Mouse (Mus musculus) kidney, postnatal 0 days (tissue): ENCODE results near the gene Adh7. TPM values are rescaled to one million over a fixed set of nuclear protein-coding genes. Genes with fewer than 3 reads are reported as not detected.
A peak's percentile ranks its signal among the peaks of the same experiment; 100 is the strongest.

Experiments
- ATAC-seq: fragments of 200-750 bp; cut with Nextera tagmentation; replicated peaks from 2 replicates; pipeline ENCODE4 v1.8.0; 2017; ENCODE audit warnings: low read depth, moderate number of reproducible peaks, moderate TSS enrichment, moderate library complexity; ENCODE audit not compliant: low FRiP score
- DNase-seq: peaks from one replicate; pipeline ENCODE4 v3.0.0-alpha.2; 2016; ENCODE audit warnings: low spot score
- H3K27ac ChIP-seq: fragments of 300-500 bp; sonication (generic); 2 replicates; pipeline ENCODE4 v1.5.1; 2014; ENCODE audit warnings: mild to moderate bottlenecking
- H3K27me3 ChIP-seq: fragments of 300-500 bp; sonication (generic); 2 replicates; pipeline ENCODE4 v1.6.1; 2014; ENCODE audit warnings: low read length, mixed read lengths; ENCODE audit not compliant: insufficient read depth
- H3K36me3 ChIP-seq: fragments of 300-500 bp; sonication (generic); 2 replicates; pipeline ENCODE4 v1.6.1; 2014; ENCODE audit warnings: low read length, mixed read lengths; ENCODE audit not compliant: insufficient read depth
- H3K4me1 ChIP-seq: fragments of 300-500 bp; sonication (generic); replicated peaks from 2 replicates; pipeline ENCODE4 v1.6.1; 2014; ENCODE audit warnings: antibody characterized with exemption, low read length, mixed read lengths; ENCODE audit not compliant: insufficient read depth
- H3K4me2 ChIP-seq: fragments of 300-500 bp; sonication (generic); 2 replicates; pipeline ENCODE4 v1.6.1; 2014; ENCODE audit warnings: mild to moderate bottlenecking, low read length, moderate library complexity, mixed read lengths
- H3K4me3 ChIP-seq: fragments of 300-500 bp; sonication (generic); replicated peaks from 2 replicates; pipeline ENCODE4 v1.5.1; 2014; ENCODE audit warnings: low read depth, low read length
- H3K9ac ChIP-seq: fragments of 300-500 bp; sonication (generic); 2 replicates; pipeline ENCODE4 v1.6.1; 2014; ENCODE audit warnings: low read depth, low read length
- H3K9me3 ChIP-seq: fragments of 300-500 bp; sonication (generic); replicated peaks from 2 replicates; pipeline ENCODE4 v1.6.1; 2016; ENCODE audit warnings: low read length, inconsistent platforms, mixed read lengths
- CTCF ChIP-seq: IDR thresholded peaks from 2 replicates; pipeline ENCODE4 v1.5.1; 2016; ENCODE audit warnings: antibody characterized with exemption, low read depth, mild to moderate bottlenecking, moderate library complexity
- WGBS: fragments of 180-500 bp; shearing (Covaris S2); extraction: QIAGEN DNeasy Blood & Tissue Kit; methylation state at CpG from one replicate; pipeline ENCODE4 v1.1.7; 2014; 5-methylcytosine and 5-hydroxymethylcytosine counted together
- polyA plus RNA-seq: library from polyadenylated mRNA; unstranded; fragments of >200 nt; fragmentation: Nextera tagmentation; extraction: Ambion mirVana; gene quantifications from 2 replicates; pipeline ENCODE4 v1.2.1, GENCODE M21; 2015

Adh7 gene
- polyA plus RNA-seq, 1 experiment from 2014 or later = 0.55 TPM

- H3K36me3 ChIP-seq = no peaks in the 10 kb centered on the region
- WGBS = 79% methylated on average over 6 of the region's 6 CpGs
- no peak overlapping the region for H3K4me2 ChIP-seq
- peaks cover 18% of the 10 kb centered on the region for H3K4me1 ChIP-seq
- no peak overlapping the region for H3K4me3 ChIP-seq
- DNase-seq = no peak
- no peak for ATAC-seq
- H3K27ac ChIP-seq = no peak overlapping the region
- no peak for TF ChIP-seq CTCF
- no peak overlapping the region for H3K9ac ChIP-seq
- no peaks in the 10 kb centered on the region for H3K27me3 ChIP-seq
- H3K9me3 ChIP-seq = no peaks in the 10 kb centered on the region
These were observed 21.9 kb downstream of the Adh7 start for GRCm38 (mm10) chr3:138239461-138239860.

GRCm38 (mm10) chr3:138240411-138240810 lies 22.9 kb downstream of the Adh7 start:
- WGBS = 65% methylated on average over 3 of the region's 3 CpGs
- H3K9ac ChIP-seq = no peak overlapping the region
- DNase-seq = peak; percentile 76
- no peak overlapping the region for H3K4me3 ChIP-seq
- TF ChIP-seq CTCF = peak; percentile 76
- no peak overlapping the region for H3K27ac ChIP-seq
- H3K4me1 ChIP-seq = peaks cover 18% of the 10 kb centered on the region
- H3K9me3 ChIP-seq = no peaks in the 10 kb centered on the region
- no peaks in the 10 kb centered on the region for H3K27me3 ChIP-seq
- no peak overlapping the region for H3K4me2 ChIP-seq
- no peaks in the 10 kb centered on the region for H3K36me3 ChIP-seq
- no peak for ATAC-seq

GRCm38 (mm10) chr3:138240942-138241341 lies 23.4 kb downstream of the Adh7 start:
- ATAC-seq (0 out of 2 replicates have a peak, but pooled peaks have one; percentile 27), DNase-seq (peak; percentile 58)
- Histone ChIP-seq H3K9ac (no peak overlapping the region), H3K4me1 (peaks cover 18% of the 10 kb centered on the region), H3K27me3 (no peaks in the 10 kb centered on the region), H3K4me2 (no peak overlapping the region), H3K27ac (no peak overlapping the region; the same call in 1 of the 2 replicates), H3K4me3 (no peak overlapping the region), H3K36me3 (no peaks in the 10 kb centered on the region), H3K9me3 (no peaks in the 10 kb centered on the region)
- TF ChIP-seq CTCF = no peak
- 29% methylated on average over 5 of the region's 5 CpGs for WGBS

- no peaks in the 10 kb centered on the region for H3K9me3 ChIP-seq
- H3K9ac ChIP-seq = no peak overlapping the region
- no peak overlapping the region for H3K4me2 ChIP-seq
- H3K4me3 ChIP-seq = no peak overlapping the region
- no peak overlapping the region for H3K27ac ChIP-seq
- WGBS = 34% methylated on average over 6 of the region's 6 CpGs
- ATAC-seq (no peak), DNase-seq (no peak)
- H3K36me3 ChIP-seq = no peaks in the 10 kb centered on the region
- peaks cover 18% of the 10 kb centered on the region for H3K4me1 ChIP-seq
- no peak for TF ChIP-seq CTCF
- no peaks in the 10 kb centered on the region for H3K27me3 ChIP-seq
These were observed 23.8 kb downstream of the Adh7 start for GRCm38 (mm10) chr3:138241371-138241770.

GRCm38 (mm10) chr3:138242021-138242726 lies 24.6 kb downstream of the Adh7 start:
- peaks cover 21% of the 10 kb centered on the region for H3K4me1 ChIP-seq
- ATAC-seq = no peak
- H3K36me3 ChIP-seq = no peaks in the 10 kb centered on the region
- no peak for DNase-seq
- no peak overlapping the region for H3K4me2 ChIP-seq
- WGBS = 70% methylated on average over 14 of the region's 14 CpGs
- no peak overlapping the region for H3K9ac ChIP-seq
- H3K27ac ChIP-seq = peak overlapping the region; percentile 77
- no peak overlapping the region for H3K4me3 ChIP-seq
- no peak for TF ChIP-seq CTCF
- H3K9me3 ChIP-seq = no peaks in the 10 kb centered on the region
- no peaks in the 10 kb centered on the region for H3K27me3 ChIP-seq

- no peaks in the 10 kb centered on the region for H3K9me3 ChIP-seq
- WGBS = 48% methylated on average over 6 of the region's 6 CpGs
- peaks cover 29% of the 10 kb centered on the region for H3K4me1 ChIP-seq
- TF ChIP-seq CTCF = no peak
- H3K4me3 ChIP-seq = no peak overlapping the region
- H3K4me2 ChIP-seq = no peak overlapping the region
- DNase-seq = no peak
- 0 out of 2 replicates have a peak, but pooled peaks have one; percentile 61 for ATAC-seq
- peak overlapping the region; percentile 77 for H3K27ac ChIP-seq
- H3K9ac ChIP-seq = no peak overlapping the region
- H3K27me3 ChIP-seq = no peaks in the 10 kb centered on the region
- no peaks in the 10 kb centered on the region for H3K36me3 ChIP-seq
These were observed 25.4 kb downstream of the Adh7 start for GRCm38 (mm10) chr3:138242933-138243332.
